Mouse (Mus musculus): Measurements from ENCODE around the gene Fam118b. TPM values are rescaled to one million over a fixed set of nuclear protein-coding genes. Genes with fewer than 3 reads are reported as not detected.

Gene Fam118b
- polyA plus RNA-seq, 3 experiments from 2014 or later = 45.5 to 66.0 (median 60.7) TPM

GRCm38 (mm10) chr9:35194048-35194447 is 73.6 kb downstream of the Fam118b start:
- ATAC-seq = no peak

DNA sequence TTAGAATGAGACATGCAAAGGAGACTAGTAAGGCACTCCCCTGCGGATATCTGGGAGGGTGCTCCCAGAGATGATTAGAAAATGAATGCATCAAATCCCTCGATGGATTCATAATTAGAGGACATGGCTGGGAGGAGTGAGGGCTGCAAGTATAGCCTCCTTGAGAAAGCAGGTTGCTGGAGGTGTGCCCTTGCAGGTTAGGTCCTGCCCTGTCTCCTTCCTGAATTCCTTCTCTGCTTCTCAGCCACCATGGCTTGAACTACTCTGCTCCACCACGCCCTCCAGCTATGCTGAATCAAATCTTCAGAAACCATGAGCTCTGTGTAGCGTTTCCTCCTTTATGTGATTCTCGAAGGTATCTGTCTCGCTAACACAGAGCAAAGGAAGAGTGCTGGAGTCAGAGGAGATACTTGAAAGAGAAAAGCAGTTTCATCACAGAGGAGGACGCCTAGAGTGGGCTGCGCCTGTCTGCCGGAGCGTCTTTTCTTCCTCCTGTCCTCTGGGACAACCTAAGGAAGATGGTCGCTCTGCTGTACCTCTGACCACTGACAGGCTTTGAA is 74.5 kb downstream of the Fam118b start:
- no peak for ATAC-seq

DNA sequence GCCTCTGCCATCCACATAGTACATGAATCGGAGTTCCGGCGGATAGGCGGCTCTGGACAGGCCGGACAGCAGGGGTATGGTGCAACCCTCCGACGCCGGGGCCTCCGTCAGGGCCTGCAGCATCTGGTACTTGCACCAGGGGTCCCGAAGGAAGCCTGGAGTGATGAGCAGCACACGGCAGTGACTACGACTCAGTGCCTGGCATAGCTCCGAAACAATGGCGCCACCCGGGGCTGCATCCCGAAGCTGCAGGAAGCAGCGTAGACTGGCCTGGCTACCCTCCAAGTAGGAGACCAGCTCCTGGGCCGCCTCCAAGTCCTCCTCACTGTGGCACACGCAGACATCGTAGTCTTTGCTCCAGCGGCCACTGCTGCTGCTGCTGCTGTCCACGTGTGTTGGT is 78.9 kb downstream of the Fam118b start:
- no peak for ATAC-seq

- no peak for ATAC-seq
These were observed 80.2 kb downstream of the Fam118b start for GRCm38 (mm10) chr9:35187351-35187903.

GRCm38 (mm10) chr9:35186430-35186829 is 81.2 kb downstream of the Fam118b start:
- ATAC-seq = no peak

- no peak for ATAC-seq
These were observed 84.2 kb downstream of the Fam118b start for GRCm38 (mm10) chr9:35183359-35183758.

- no peak for ATAC-seq
These were observed 84.8 kb downstream of the Fam118b start for GRCm38 (mm10) chr9:35182832-35183231.

DNA sequence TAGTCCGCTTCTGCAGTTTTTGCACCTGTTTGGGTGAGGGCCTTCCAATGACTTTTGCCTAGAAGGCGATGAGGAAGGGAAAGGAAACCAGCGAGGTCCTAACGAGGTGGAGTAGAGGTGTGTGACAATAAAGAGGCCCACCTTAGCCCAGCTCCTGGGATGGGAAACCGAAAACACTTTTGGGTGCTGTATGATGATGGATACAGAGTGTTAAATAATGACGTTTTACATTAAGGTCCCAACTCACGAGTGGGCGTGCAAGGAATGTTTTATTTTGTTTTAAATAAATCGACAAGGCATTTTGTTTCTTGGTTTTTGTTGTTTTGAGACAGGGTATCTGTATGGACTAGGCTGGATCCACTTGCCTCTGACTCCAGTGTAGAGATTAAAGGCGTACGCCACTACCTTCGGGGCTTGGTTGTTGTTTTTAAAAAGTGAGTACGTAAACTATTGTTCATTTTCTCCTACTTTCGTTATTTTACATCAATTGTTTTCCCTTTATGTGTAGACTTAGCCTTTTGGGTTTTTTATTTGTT is 91.4 kb downstream of the Fam118b start:
- peak; percentile 23 for ATAC-seq

- ATAC-seq = peak; percentile 98
These were observed 92.1 kb downstream of the Fam118b start, which contains the start of gene Dcps for GRCm38 (mm10) chr9:35175251-35176123. Dcps (minus strand) TSS chr9:35176061.

DNA sequence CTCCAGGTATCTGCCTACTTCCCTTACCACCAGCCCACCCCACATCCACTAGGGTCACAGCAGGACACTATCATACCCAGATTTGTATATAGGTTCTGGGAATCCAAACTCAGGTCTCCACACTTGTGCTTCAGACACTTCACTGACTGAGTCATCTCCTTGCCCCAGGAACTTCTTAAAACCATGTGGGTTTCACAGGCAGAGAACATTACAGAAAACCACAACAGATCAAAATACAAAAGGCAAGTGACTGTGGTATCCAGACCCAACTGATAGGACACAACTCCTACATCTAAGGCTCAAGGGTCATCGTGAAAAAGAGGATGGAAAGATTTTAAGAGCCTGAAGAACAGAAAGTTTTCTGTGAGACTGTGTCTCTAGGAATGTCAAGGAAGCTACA is 94.3 kb downstream of the Fam118b start:
- ATAC-seq = no peak

GRCm38 (mm10) chr9:35170071-35170470 is 97.5 kb downstream of the Fam118b start:
- ATAC-seq = no peak

Other genes starting within 250 kb of the Fam118b start
- gene St3gal4, start 148.5 kb downstream of the Fam118b start, polyA plus RNA-seq (2017; shearing (Covaris generic)) = 10 to 100 TPM; 11.2 to 29.1 (median 17.9) TPM
- gene Dcps, start 91.7 kb downstream of the Fam118b start, polyA plus RNA-seq (2017; shearing (Covaris generic)) = 10 to 100 TPM; 83.4 to 94.5 (median 92.4) TPM
- gene Srpr, start 67.6 kb downstream of the Fam118b start, polyA plus RNA-seq (2017; shearing (Covaris generic)) = 100 to 1,000 TPM in 1 of 3 experiments, 10 to 100 TPM in 2; 87.5 to 100 (median 90.5) TPM
- gene Tirap, start 67.5 kb downstream of the Fam118b start, polyA plus RNA-seq (2017; shearing (Covaris generic)) = 1 to 10 TPM; 3.8 to 4.5 (median 4.5) TPM
- 10 to 100 TPM; 22.1 to 33.3 (median 27.3) TPM for gene Foxred1, start 56.8 kb downstream of the Fam118b start, polyA plus RNA-seq (2017; shearing (Covaris generic))
- gene Rpusd4, start 60 bp upstream of the Fam118b start, polyA plus RNA-seq (2017; shearing (Covaris generic)) = 10 to 100 TPM; 31.2 to 40.4 (median 39.0) TPM
- 1 to 10 TPM; 2.6 to 3.6 (median 3.2) TPM for gene Cdon, start 153.3 kb upstream of the Fam118b start, polyA plus RNA-seq (2017; shearing (Covaris generic))

Measured in inflammation-experienced regulatory T-cells, adult 6 months (primary cell).